Mouse (Mus musculus) megakaryocyte, adult 5-6 weeks (primary cell): ENCODE results near the gene Med16. TPM values are rescaled to one million over a fixed set of nuclear protein-coding genes. Genes with fewer than 3 reads are reported as not detected.
A peak's percentile ranks its signal among the peaks of the same experiment; 100 is the strongest.
"Not testable (repeated sequence)": the region's sequence is repeated elsewhere in the genome, so short reads cannot be mapped to it uniquely, and the experiment has no call there.

Experiments used
- ATAC-seq: 2 replicates; pipeline ENCODE4 v1.8.0; 2016; ENCODE audit warnings: mild to moderate bottlenecking, inconsistent platforms; ENCODE audit not compliant: poor library complexity, severe bottlenecking
- total RNA-seq, 2 experiments: library from RNA; stranded (forward) in 1 of 2; stranded (reverse) in 1 of 2; fragments of 153-499, 151-499 nt in 1 of 2; fragments of 221-1000, 200-1000 nt in 1 of 2; gene quantifications; 2 replicates each; pipeline versions ENCODE4 v1.2.3 to v1.2.4; 2015 to 2017

Med16 gene
- total RNA-seq, 2 experiments from 2014 or later: 13.6 to 18.0 TPM

GRCm38 (mm10) chr10:79889386-79889785 is 19.3 kb downstream of the Med16 start:
- no peak for ATAC-seq

- no peak for ATAC-seq
These were observed 22.1 kb downstream of the Med16 start for GRCm38 (mm10) chr10:79886611-79887010.

- ATAC-seq: no peak
These were observed 22.7 kb downstream of the Med16 start, which contains the start of gene Elane for GRCm38 (mm10) chr10:79886054-79886453. Gene Elane, plus strand, starts transcription at chr10:79886247.

GRCm38 (mm10) chr10:79884938-79885337 is 23.8 kb downstream of the Med16 start:
- ATAC-seq: not testable (repeated sequence)

- ATAC-seq: no peak
These were observed 24.3 kb downstream of the Med16 start for GRCm38 (mm10) chr10:79884446-79884845.

GRCm38 (mm10) chr10:79883297-79884084 is 25.2 kb downstream of the Med16 start:
- ATAC-seq: peak; percentile 64

- peak; percentile 45 for ATAC-seq
These were observed 26.7 kb downstream of the Med16 start for GRCm38 (mm10) chr10:79881981-79882380.

GRCm38 (mm10) chr10:79880721-79881120 is 28.0 kb downstream of the Med16 start:
- ATAC-seq: no peak

GRCm38 (mm10) chr10:79879527-79879926 is 29.2 kb downstream of the Med16 start:
- ATAC-seq: no peak

- ATAC-seq: peak; percentile 66
These were observed 31.0 kb downstream of the Med16 start for GRCm38 (mm10) chr10:79877757-79878156.

GRCm38 (mm10) chr10:79877174-79877573 is 31.5 kb downstream of the Med16 start:
- peak; percentile 30 for ATAC-seq

GRCm38 (mm10) chr10:79874290-79874862 is 34.3 kb downstream of the Med16 start, which contains the start of the genes Prtn3 and Plppr3:
Gene Prtn3, plus strand, starts transcription at chr10:79874476.
Gene Plppr3, minus strand, starts transcription at chr10:79874634.
- peak; percentile 21 for ATAC-seq

- no peak for ATAC-seq
These were observed 34.9 kb downstream of the Med16 start for GRCm38 (mm10) chr10:79873715-79874289.

GRCm38 (mm10) chr10:79873313-79873712 is 35.4 kb downstream of the Med16 start:
- no peak for ATAC-seq

GRCm38 (mm10) chr10:79872862-79873261 is 35.9 kb downstream of the Med16 start:
- no peak for ATAC-seq

- ATAC-seq: no peak
These were observed 36.9 kb downstream of the Med16 start for GRCm38 (mm10) chr10:79871845-79872244.

GRCm38 (mm10) chr10:79866601-79867000 is 42.1 kb downstream of the Med16 start:
- no peak for ATAC-seq

GRCm38 (mm10) chr10:79865801-79866295 is 42.9 kb downstream of the Med16 start:
- peak; percentile 63 for ATAC-seq

- ATAC-seq: no peak
These were observed 43.5 kb downstream of the Med16 start for GRCm38 (mm10) chr10:79865189-79865601.

- no peak for ATAC-seq
These were observed 44.2 kb downstream of the Med16 start for GRCm38 (mm10) chr10:79864351-79865188.

GRCm38 (mm10) chr10:79862925-79863324 is 45.8 kb downstream of the Med16 start:
- no peak for ATAC-seq
